Mouse (Mus musculus): Measurements from ENCODE around the gene Tcf3.
A peak's percentile ranks its signal among the peaks of the same experiment; 100 is the strongest.

DNA sequence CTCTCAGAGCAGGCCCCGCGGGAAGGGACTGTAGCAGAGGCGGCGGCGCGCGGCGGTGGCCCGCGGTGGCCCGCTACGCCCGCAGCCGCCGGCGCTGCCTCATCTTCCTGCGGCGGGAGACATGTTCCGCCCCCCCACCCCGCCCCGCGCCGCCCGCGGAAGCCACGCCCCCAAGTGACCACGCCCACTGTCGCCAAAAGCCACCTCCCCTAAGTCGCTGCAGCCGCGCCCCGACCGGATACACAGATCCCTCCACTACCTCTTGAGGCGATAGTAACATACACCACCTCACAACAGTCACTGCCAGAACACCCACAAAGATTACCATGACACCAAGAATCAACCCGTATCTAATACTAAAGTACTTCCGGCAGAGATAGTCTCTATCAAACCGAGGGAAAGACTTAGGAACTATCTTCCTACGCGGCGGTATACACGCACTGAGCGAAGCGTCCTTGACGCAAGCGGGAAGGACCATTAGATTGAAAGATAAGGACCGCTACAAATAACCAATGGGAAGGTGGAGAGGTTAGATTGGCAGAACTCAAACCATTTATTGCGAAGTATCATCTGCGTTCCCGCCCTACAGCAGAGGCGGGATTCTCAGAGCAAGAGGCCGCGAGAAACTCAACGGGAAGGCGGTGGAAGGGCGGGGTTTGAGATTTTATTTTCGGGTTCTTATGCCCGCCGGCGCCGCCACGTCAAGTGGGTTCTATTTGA is at the start of gene Tcf3:
- TF ChIP-seq KAT2A (IDR thresholded peaks at IDR 0.05; ENCODE audit: insufficient replicate concordance, low read length) = peak; percentile 98
- peak; percentile 68; the same call in 1 of the 2 replicates for TF ChIP-seq POLR2A (IDR thresholded peaks at IDR 0.05; ENCODE audit: low read depth, low read length)
- peak; percentile 46; the same call in 1 of the 2 replicates for TF ChIP-seq TCF12 (IDR thresholded peaks at IDR 0.05; ENCODE audit: low read depth, low read length)
- no peak for TF ChIP-seq RAD21 (IDR thresholded peaks at IDR 0.05; ENCODE audit: low read depth, low read length)
- no peak for TF ChIP-seq UBTF (IDR thresholded peaks at IDR 0.05; ENCODE audit: low read depth, low read length)
- TF ChIP-seq HCFC1 (IDR thresholded peaks at IDR 0.05; ENCODE audit: low read depth, low read length) = peak; percentile 80

Measured in CH12.LX (cell line).